ENCODE assay signal across 9 mouse cellular contexts in genomic region chr16:21367449-21367848, GRCm38 (mm10). TPM values are rescaled to one million over a fixed set of nuclear protein-coding genes. Genes with fewer than 3 reads are reported as not detected.
A peak's percentile ranks its signal among the peaks of the same experiment; 100 is the strongest.
DNase-seq lines count a peak whose midpoint lies in the region; TF ChIP-seq lines count a peak whose summit lies in the region.
"Had no signal": no experiment of that assay in that cellular context is flagged by ENCODE, and none has a peak within 500 bp of the region (broad histone marks: within the 10 kb centered on the region; RNA-seq: fewer than 3 reads in every experiment).

No protein-coding gene starts in this region.

- peak; percentile 39 for DNase-seq in gastrocnemius, postnatal 10 days
- no peak for DNase-seq in gastrocnemius, postnatal 36 days
- peak; percentile 30 for DNase-seq in right cerebral cortex, postnatal 14 days
- DNase-seq in right cerebral cortex, postnatal 4 days = no peak
- peak; percentile 38 to 50 for DNase-seq in kidney, postnatal 25 days
- DNase-seq in left cerebral cortex, postnatal 25 days (ENCODE audit: low spot score in 2 of 2) = no peak
- no peak for DNase-seq in thymus, postnatal 4 days

- H3K27me3 ChIP-seq in small intestine, adult 2 months (ENCODE audit: control insufficient read depth, insufficient read depth, low read length) = no peaks in the 10 kb centered on the region
- H3K27me3 ChIP-seq: hindbrain, embryonic 15.5 days had no signal

- H3K36me3 ChIP-seq in small intestine, adult 2 months (ENCODE audit: control insufficient read depth, insufficient read depth, low read length) = no peaks in the 10 kb centered on the region
- H3K36me3 ChIP-seq: hindbrain, embryonic 15.5 days had no signal

- peaks cover 8% of the 10 kb centered on the region; the same call in 1 of the 2 replicates for H3K4me1 ChIP-seq in small intestine, adult 2 months (ENCODE audit: control insufficient read depth, insufficient read depth, insufficient read length, low read length)

- intact Hi-C loops in gastrocnemius, postnatal 36 days (cut with DNase I) = loop anchor here (10.0 kb wide), 1 partner anchor 583 kb away; no protein-coding TSS in a partner anchor
- intact Hi-C loops in left cerebral cortex, postnatal 25 days (cut with DNase I) = no loop called here

- WGBS in small intestine, adult 2 months = 28% methylated on average over 8 of the region's 8 CpGs

- TF ChIP-seq CTCF in small intestine, adult 2 months (IDR thresholded peaks at IDR 0.05; ENCODE audit: extremely low read depth, insufficient read length, insufficient replicate concordance, low read depth, low read length) = peak; percentile 40; the same call in 1 of the 2 replicates

- no peak overlapping the region for H3K27ac ChIP-seq in small intestine, adult 2 months (ENCODE audit: insufficient read depth, low read depth, low read length)
- H3K27ac ChIP-seq: hindbrain, embryonic 15.5 days had no signal

- no peak for TF ChIP-seq POLR2A in small intestine, adult 2 months (IDR thresholded peaks at IDR 0.05; ENCODE audit: low read depth, low read length)

- H3K4me3 ChIP-seq in small intestine, adult 2 months (ENCODE audit: low read depth, low read length) = no peak overlapping the region
- H3K4me3 ChIP-seq: hindbrain, embryonic 15.5 days had no signal

RNA-seq across cellular contexts. Expression of gene Vps8, which starts 55.5 kb away (rescaled TPM):
- total RNA-seq in gastrocnemius, postnatal 10 days (2021) = 10 to 100 TPM; 10.6 to 12.2 TPM
- 1 to 10 TPM; 5.9 to 7.7 TPM for total RNA-seq in gastrocnemius, postnatal 36 days (2021)
- polyA plus RNA-seq in small intestine, adult 2 months (2012; rRNA removed) = 4.7 and 8.8 TPM in 2 replicates
- 10 to 100 TPM; 52.3 to 58.0 TPM for total RNA-seq in left cerebral cortex, postnatal 25 days (2021)

Comparison
In these comparisons a context has a peak if more than half of its experiments do, and no peak if none do; other contexts are left out.
1. DNase-seq: peak in gastrocnemius, postnatal 10 days (single experiment), right cerebral cortex, postnatal 14 days (single experiment) and kidney, postnatal 25 days (2 of 2); none in gastrocnemius, postnatal 36 days (0 of 2), right cerebral cortex, postnatal 4 days (single experiment), left cerebral cortex, postnatal 25 days (0 of 2) and thymus, postnatal 4 days (single experiment).
2. RNA of gene Vps8, which starts 55.5 kb away (total RNA-seq): 52.3 to 58.0 TPM in left cerebral cortex, postnatal 25 days; 10.6 to 12.2 TPM in gastrocnemius, postnatal 10 days and 5.9 to 7.7 TPM in gastrocnemius, postnatal 36 days; every median in the first group is over 4 times any median in the second.